Mouse (Mus musculus) thymus, postnatal 14 days (tissue): ENCODE data around the gene March1.

Source experiments
- DNase-seq: peaks from one replicate; pipeline ENCODE4 v3.0.0; 2021

Gene March1

DNA sequence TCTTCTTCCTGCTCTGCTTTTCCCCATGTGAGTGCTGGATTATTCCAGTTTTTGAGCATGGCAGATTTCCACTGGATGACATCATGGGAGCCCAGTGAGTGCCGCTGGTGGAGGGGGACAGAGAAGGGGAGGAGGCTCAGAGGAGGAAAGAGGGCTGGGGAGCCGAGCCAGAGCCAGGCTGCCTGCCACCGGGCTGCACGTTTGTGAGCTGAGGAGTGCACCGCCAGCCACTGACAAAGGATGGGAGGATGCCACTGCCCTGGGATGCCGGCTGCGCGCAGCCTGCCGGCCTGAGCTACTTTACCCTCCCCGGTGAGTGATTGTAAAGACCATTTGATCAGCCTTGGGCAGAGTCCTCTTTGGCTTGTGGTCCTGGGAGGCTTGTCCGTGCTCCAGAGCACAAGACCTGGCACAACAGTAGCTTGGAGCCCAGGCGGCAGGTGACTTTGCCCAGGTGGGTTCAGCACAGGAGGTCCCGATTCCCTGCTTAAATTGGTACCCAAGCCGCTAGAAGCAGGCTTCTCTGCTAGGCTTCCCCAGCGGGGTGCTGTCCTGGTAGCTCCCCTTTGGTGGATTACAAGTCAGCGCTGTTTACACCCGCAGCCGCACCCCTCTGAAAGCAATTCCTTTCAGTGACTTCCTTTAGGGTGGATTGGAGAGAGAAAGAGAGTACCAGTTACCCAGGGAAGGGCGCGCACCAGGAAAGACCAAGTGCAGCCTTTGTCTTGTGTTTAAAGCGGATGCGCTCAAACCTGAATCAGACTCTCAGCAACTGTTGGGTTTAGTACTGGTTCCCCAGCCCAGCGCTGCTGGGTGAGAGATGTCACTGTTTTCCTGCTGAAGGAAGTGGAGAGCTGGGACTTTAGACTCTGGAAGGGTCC is at the start of gene March1:
March1 (plus strand) TSS at position 30 of the 881 bp plus-strand sequence.
- DNase-seq = no peak

- DNase-seq = no peak
Measured at GRCm38 (mm10) chr8:65586909-65587308, 30.8 kb upstream of the March1 start.

DNA sequence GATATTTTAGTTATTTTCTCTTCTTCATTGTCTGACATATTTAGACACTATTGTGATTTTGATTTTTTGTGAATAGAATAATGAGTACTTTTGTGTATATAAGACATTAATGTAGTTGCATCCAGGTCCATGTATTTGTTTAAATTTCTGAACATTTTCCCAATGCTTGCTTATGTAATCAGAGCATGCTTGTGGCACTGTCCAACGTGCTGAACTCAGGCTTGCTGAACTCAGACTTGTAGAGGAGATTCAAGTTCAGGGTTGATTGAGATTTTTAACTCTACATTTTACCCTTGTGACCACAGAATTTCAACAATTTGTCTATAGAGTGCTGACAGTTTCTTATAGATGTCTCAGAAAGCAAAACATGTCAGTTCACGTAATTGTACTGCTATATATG is 14.5 kb upstream of the March1 start:
- DNase-seq = no peak

- DNase-seq = no peak
Measured at GRCm38 (mm10) chr8:65609509-65609908, 8.2 kb upstream of the March1 start.

DNA sequence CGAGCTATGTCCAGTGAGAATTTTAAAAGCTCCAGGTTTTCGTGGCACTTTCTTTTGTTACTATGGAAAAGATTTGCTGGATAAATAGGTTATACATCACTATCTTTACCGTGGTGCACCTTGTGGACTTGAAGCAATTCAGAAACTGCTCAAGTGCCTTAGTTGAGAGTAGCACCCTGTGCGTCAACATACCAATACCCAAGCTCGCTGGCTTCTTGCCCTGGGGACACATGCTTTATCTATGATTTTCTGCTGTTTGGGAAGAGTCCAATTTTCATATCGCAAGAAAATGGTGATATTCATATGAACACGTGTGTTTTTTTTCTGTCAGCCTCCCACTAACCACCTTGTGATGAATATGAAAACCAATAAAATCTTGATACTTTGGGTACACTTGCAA is 1.3 kb downstream of the March1 start:
- DNase-seq = no peak

DNA sequence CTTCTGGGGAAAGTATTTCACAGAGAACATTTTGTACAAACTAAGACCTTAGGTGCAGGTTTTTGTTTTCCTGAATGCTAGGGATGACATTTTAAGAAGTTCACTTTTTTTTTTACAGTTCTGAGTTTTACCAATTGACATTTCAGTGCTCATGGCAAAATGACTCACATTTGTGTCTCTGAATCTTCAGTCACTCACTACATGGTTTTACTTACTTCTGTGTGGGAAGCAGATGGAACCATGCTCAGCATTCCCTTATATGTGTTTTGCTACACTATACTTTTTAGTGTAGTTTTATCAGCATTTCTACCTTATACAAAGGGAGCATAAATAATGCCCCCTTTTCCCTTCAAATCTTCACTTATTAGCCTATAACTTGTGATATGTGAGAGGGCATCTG is 27.2 kb downstream of the March1 start:
- DNase-seq = no peak

DNA sequence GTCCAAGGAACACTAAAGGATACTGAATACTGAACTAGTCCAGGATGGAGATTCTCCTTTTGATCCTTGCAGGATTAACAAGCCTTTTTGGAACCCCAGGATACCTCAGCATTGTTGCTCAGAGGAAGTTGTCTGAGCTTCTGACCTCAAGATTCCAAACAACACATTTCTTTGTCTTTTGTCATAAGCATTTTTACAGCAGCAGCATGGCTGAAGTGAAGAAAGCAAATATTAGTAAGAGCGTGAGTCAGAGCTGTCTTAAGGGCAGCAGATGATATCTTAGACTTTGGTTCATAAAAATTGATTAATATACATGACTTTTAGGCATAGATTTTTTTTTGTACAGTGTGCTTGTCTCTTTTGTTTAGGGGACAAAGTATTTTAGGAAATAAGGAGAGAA is 27.8 kb downstream of the March1 start:
- no peak for DNase-seq

DNA sequence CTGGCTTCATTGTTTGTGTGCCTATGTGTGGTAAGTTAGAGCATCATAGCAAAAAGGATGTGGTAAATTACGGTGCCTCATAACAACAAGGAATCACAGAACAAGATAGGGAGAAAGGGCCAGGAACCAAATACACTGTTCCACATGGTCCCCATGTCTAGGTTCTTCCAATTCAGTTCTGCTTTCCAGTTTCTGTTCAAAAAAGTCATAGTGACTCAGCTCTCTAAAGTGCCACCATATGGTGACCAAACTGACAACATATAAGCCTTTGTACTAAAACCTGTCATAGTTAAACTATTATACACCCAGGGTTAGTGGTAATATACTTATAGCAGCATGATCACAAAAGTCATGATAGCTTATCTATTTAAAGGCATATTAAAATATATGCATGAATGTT is 28.2 kb downstream of the March1 start:
- DNase-seq = no peak

GRCm38 (mm10) chr8:65655924-65656323 is 38.2 kb downstream of the March1 start:
- no peak for DNase-seq

DNA sequence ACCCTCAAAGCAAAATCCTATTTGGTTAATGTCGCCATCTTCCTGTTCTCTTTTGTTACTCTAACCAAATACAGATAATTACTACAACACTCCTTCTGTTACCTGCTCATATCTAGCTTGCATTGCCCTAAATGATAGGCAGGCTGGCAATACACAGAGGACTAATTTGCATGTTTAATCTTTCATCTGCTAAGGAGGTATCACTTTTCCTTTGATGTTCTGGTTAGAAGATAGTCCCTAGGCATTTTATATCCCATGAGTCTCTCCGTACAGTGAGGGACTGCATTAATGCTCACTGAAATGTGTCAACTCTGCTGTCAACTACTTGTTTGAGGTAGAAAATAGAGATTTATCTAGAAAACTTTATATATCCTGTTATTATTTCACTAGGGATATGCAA is 44.2 kb downstream of the March1 start:
- DNase-seq = no peak

DNA sequence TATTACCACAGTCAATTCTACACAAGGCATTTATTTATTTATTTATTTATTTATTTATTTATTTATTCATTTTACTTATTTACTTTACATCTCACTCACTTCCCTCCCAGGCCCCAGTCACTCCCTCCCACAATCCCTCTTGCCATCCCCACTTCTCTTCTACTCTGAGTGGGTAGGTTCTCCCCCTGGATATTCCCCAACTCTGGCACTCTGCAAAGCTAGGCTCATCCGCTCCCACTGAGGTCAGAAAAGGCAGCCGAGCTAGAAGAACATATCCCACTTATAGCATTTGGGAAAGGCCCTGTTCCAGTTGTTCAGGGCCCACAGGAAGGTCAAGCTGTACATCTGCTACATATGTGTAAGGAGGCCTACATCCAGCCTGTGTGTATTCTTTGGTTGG is 48.1 kb downstream of the March1 start:
- no peak for DNase-seq

- DNase-seq = no peak
Measured at GRCm38 (mm10) chr8:65743066-65743465, 125.4 kb downstream of the March1 start.

GRCm38 (mm10) chr8:65775815-65776214 is 158.1 kb downstream of the March1 start:
- DNase-seq = no peak

DNA sequence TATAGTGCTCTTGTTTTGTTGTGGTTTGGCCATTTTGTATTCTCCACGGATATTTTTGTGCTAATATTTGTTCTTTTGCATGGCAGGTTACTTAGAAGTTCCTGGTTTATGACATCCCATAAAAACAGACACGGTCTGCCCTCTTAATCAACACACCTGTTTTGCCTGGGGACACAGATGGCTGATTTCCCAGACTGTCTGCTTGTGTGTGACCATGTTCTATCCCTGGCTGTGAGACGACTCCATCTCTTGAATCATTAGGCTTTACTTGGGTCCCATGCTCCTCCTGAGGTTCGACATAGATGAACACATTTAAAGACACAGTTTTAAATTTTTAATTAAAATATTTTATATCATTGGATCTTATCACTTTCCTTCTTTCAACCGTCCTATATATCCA is 163.5 kb downstream of the March1 start:
- DNase-seq = no peak

DNA sequence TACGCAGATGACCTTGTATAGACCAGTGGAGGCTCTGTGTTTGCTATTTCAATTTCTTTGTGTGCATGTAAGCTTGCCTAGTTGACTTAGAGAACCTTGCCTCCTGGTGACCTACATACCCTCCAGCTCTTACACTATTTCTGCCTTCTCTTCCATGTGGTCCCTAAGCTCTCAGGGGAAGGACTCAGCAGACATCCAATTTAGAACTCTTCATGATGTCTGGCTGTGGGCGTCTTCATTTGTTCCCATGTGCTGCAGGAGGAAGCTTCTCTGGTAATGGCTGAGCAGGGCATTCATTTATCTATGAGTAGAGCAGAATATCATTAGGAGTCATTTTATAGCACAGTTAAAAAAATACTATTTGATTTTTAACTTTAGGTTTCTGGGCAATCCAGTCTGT is 195.3 kb downstream of the March1 start:
- no peak for DNase-seq

- DNase-seq = no peak
Measured at GRCm38 (mm10) chr8:65922294-65923019, 304.8 kb downstream of the March1 start.

DNA sequence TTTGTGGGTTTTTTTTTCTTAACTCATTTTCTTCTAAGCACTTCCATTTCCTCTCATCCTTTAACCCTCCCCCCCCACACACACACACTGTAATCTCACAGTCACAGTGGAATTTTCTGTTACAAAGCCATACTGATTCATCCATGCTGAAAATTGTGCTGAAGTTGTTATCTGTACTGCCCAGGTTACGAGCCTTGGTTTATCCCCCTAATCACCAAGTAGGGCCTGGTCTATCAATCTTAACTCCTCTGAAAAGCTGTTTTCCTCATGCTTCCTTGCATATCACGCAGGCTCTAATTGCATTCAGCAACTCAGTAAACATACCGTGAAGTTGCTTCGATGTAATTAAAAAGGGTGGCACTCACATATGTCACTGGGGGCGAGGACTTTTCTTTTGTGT is 339.2 kb downstream of the March1 start:
- DNase-seq = no peak

DNA sequence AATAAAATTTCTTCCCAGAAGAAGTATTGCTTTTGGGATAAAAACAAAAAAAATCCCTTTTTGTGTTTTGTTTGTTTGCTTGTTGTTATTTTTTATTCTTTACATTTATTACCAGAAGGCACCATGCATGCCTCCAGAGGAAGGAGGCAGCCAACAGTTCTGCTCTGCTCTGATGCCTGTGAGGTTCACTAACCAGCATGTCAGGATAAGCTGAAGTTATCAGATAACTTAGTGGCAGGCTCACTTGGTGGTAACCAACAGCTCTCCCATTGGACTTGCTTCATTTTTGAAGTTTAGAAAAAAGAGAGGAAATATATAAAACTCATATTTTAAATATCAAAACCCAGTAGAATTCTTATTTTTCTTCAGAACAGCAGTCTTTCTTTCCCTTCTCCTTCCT is 339.8 kb downstream of the March1 start:
- DNase-seq = no peak

GRCm38 (mm10) chr8:65966502-65967222 is 349.0 kb downstream of the March1 start:
- DNase-seq = no peak

DNA sequence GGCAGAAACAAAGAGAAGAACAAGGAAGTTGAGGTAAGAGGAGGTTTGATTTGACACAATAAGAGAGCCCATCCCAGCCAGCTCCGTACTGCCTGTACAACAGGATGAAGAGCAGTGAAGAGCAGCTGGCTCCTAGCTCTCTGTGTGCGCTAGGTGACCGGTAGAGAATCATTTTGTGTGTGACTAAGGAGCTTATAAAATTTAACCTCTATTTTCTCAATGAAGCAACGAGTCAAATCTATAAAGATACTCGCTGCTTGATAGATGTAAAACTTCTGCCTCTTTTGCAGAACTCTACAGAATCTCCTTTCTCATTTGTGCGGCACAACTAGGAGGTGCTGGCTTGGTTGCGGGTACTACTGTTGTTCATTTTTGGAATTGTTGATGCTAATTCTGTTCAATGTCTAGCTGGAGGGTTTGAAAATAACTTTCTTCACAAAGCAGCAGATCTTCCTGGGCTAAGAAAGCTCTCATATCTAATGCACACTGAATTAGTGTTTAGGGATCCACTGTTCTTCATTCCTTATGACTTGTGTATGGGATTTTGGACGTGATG is 349.6 kb downstream of the March1 start:
- no peak for DNase-seq

- no peak for DNase-seq
Measured at GRCm38 (mm10) chr8:65976905-65977304, 359.2 kb downstream of the March1 start.

GRCm38 (mm10) chr8:65982039-65982438 is 364.3 kb downstream of the March1 start:
- DNase-seq = no peak

DNA sequence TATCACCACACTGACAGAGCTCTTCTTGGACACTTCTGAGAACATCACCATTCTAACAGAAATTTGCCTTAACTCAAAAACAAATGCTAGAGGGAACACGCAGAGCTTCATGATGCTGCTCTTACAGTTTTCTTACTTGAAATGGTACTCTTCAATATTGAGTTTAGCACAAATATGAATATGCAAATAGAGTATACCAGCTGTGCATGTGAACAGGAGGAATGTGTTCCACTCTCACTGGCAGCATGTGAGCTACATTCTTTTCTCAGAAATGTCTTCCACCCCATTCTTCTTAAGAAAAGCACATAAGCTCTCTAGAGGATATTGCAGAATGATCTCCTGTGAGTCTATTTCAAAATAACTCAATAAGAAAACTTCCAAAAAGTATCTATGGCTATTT is 370.0 kb downstream of the March1 start:
- DNase-seq = no peak
